Mouse (Mus musculus) heart, postnatal 0 days (tissue): ENCODE results near the gene Rab14.

ENCODE experiments used
- CTCF ChIP-seq: IDR thresholded peaks from 2 replicates; pipeline ENCODE4 v1.5.1; 2016; ENCODE audit warnings: antibody characterized with exemption, control low read depth, low read depth
- EP300 ChIP-seq: IDR thresholded peaks from 2 replicates; pipeline ENCODE4 v1.6.1; 2016; ENCODE audit warnings: antibody characterized with exemption, low read depth

DNA sequence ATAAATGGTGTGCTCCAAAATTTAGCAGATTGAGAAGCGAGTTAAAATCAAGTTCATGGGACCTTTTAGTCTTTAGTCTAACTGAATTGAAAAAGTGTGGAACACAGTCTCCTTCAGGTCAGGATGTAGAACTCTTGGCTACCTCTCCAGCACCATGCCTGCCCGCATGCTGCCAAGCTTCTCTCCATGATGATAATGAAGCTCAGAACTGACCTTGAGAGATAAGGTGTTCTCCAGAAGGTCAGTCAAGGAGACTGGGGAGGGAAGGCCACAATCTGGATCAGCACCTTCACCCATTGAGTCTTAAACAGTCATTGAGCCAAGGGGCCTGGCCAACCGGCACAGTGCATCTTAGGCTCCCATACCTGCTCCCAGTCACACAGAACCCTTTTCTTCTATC is 5.8 kb upstream of the Rab14 start:
- TF ChIP-seq CTCF = no peak
- no peak for TF ChIP-seq EP300
